Mouse (Mus musculus) heart, embryonic 14.5 days (tissue): ENCODE data around the gene Kcnh8. TPM values are rescaled to one million over a fixed set of nuclear protein-coding genes. Genes with fewer than 3 reads are reported as not detected.

Source experiments
- ATAC-seq: fragments of 200-750 bp; cut with Nextera tagmentation; 2 replicates; pipeline ENCODE4 v1.8.0; 2017; ENCODE audit warnings: low read depth, moderate TSS enrichment; ENCODE audit not compliant: insufficient number of reproducible peaks, insufficient read depth, low FRiP score
- H3K27ac ChIP-seq, 2 experiments: fragments of 200-500 bp in 1 of 2; fragments of 300-500 bp in 1 of 2; sonication (generic) in 1 of 2; replicated peaks in 1 of 2; 2 replicates each; pipeline ENCODE4 v1.5.1; 2012 to 2014; ENCODE audit warnings: low read depth in 2 of 2, low read length in 2 of 2, control low read depth in 1 of 2, mild to moderate bottlenecking in 1 of 2, mixed read lengths in 1 of 2; ENCODE audit not compliant: control insufficient read depth in 1 of 2, insufficient read depth in 1 of 2
- H3K27me3 ChIP-seq: fragments of 300-500 bp; sonication (generic); 2 replicates; pipeline ENCODE4 v1.6.1; 2014; ENCODE audit warnings: mild to moderate bottlenecking, low read length, control low read depth; ENCODE audit not compliant: control insufficient read depth, insufficient read depth
- H3K36me3 ChIP-seq: fragments of 300-500 bp; sonication (generic); 2 replicates; pipeline ENCODE4 v1.6.1; 2014; ENCODE audit warnings: mild to moderate bottlenecking, control low read depth, low read length, mixed read lengths; ENCODE audit not compliant: control insufficient read depth, insufficient read depth
- H3K4me1 ChIP-seq, 2 experiments: fragments of 200-500 bp in 1 of 2; fragments of 300-500 bp in 1 of 2; sonication (generic) in 1 of 2; 2 replicates each; pipeline ENCODE4 v1.6.1; 2012 to 2014; ENCODE audit warnings: low read length in 2 of 2, control low read depth in 1 of 2, mixed read lengths in 1 of 2; ENCODE audit not compliant: control insufficient read depth in 2 of 2, insufficient read depth in 2 of 2
- H3K4me2 ChIP-seq: fragments of 300-500 bp; sonication (generic); 2 replicates; pipeline ENCODE4 v1.6.1; 2014; ENCODE audit warnings: mild to moderate bottlenecking, low read length
- H3K4me3 ChIP-seq, 2 experiments: fragments of 200-500 bp in 1 of 2; fragments of 300-500 bp in 1 of 2; sonication (generic) in 1 of 2; 2 replicates each; pipeline ENCODE4 v1.5.1; 2012 to 2014; ENCODE audit warnings: low read length in 2 of 2, mild to moderate bottlenecking in 2 of 2, control low read depth in 1 of 2, low read depth in 1 of 2, moderate library complexity in 1 of 2; ENCODE audit not compliant: control insufficient read depth in 1 of 2, insufficient read depth in 1 of 2
- H3K9ac ChIP-seq: fragments of 300-500 bp; sonication (generic); 2 replicates; pipeline ENCODE4 v1.6.1; 2014; ENCODE audit warnings: mild to moderate bottlenecking, low read length
- H3K9me3 ChIP-seq: fragments of 300-500 bp; sonication (generic); 2 replicates; pipeline ENCODE4 v1.6.1; 2016; ENCODE audit warnings: low read length, control low read depth; ENCODE audit not compliant: control insufficient read depth
- WGBS: fragments of 180-500 bp; shearing (Covaris S2); extraction: QIAGEN DNeasy Blood & Tissue Kit; methylation state at CpG from one replicate; pipeline ENCODE4 v1.1.7; 2014; 5-methylcytosine and 5-hydroxymethylcytosine counted together
- polyA plus RNA-seq: library from polyadenylated mRNA; unstranded; fragments of >200 nt; fragmentation: Nextera tagmentation; extraction: Ambion mirVana; gene quantifications from 2 replicates; pipeline ENCODE4 v1.2.1, GENCODE M21; 2014

The Kcnh8 gene
- not detected in 2 replicates for polyA plus RNA-seq

GRCm38 (mm10) chr17:52602093-52602780, at the start of gene Kcnh8:
TSS of gene Kcnh8 (plus strand) at chr17:52602709.
- H3K36me3 ChIP-seq, result no peaks in the 10 kb centered on the region
- ATAC-seq, result no peak
- peak within 1 kb of the TSS; percentile 77 for H3K4me2 ChIP-seq
- no peak within 1 kb of the TSS for H3K9ac ChIP-seq
- H3K27ac ChIP-seq, result no peak within 1 kb of the TSS
- H3K4me3 ChIP-seq, result peak within 1 kb of the TSS in 1 of 2 experiments; percentile 45; a peak in 2 of 4 replicates
- H3K27me3 ChIP-seq, result peaks cover 28% of the 10 kb centered on the region
- H3K4me1 ChIP-seq, result peaks cover 3 to 5% of the 10 kb centered on the region in 2 experiments; a peak in 1 of 4 replicates
- no peaks in the 10 kb centered on the region for H3K9me3 ChIP-seq
- 3% methylated on average over 40 of the region's 40 CpGs for WGBS

GRCm38 (mm10) chr17:52559961-52560720, 42.4 kb upstream of the Kcnh8 start:
- Histone ChIP-seq H3K4me2 (no peak overlapping the region), H3K9me3 (no peaks in the 10 kb centered on the region), H3K27ac (no peak overlapping the region), H3K9ac (no peak overlapping the region), H3K27me3 (no peaks in the 10 kb centered on the region), H3K4me3 (no peak overlapping the region), H3K36me3 (no peaks in the 10 kb centered on the region), H3K4me1 (no peaks in the 10 kb centered on the region)
- no peak for ATAC-seq
- WGBS, result 31% methylated on average over 13 of the region's 13 CpGs

GRCm38 (mm10) chr17:52565467-52566155, 36.9 kb upstream of the Kcnh8 start:
- H3K27ac ChIP-seq, result no peak overlapping the region

GRCm38 (mm10) chr17:52569584-52570270, 32.8 kb upstream of the Kcnh8 start:
- Histone ChIP-seq H3K36me3 (no peaks in the 10 kb centered on the region), H3K27ac (no peak overlapping the region), H3K4me3 (no peak overlapping the region), H3K4me1 (no peaks in the 10 kb centered on the region), H3K27me3 (no peaks in the 10 kb centered on the region), H3K9ac (no peak overlapping the region), H3K4me2 (no peak overlapping the region), H3K9me3 (no peaks in the 10 kb centered on the region)
- ATAC-seq, result no peak
- WGBS, result 60% methylated on average over 4 of the region's 4 CpGs

More at GRCm38 (mm10) chr17:52565467-52566155, 36.9 kb upstream of the Kcnh8 start:
- Histone ChIP-seq H3K36me3 (no peaks in the 10 kb centered on the region), H3K27me3 (no peaks in the 10 kb centered on the region), H3K4me2 (no peak overlapping the region), H3K9ac (no peak overlapping the region), H3K4me1 (no peaks in the 10 kb centered on the region), H3K4me3 (no peak overlapping the region), H3K9me3 (no peaks in the 10 kb centered on the region)
- no peak for ATAC-seq
- WGBS, result 46% methylated on average over 4 of the region's 4 CpGs

- H3K27ac ChIP-seq, result no peak overlapping the region
- H3K36me3 ChIP-seq, result no peaks in the 10 kb centered on the region
- H3K4me1 ChIP-seq, result no peaks in the 10 kb centered on the region
- H3K9me3 ChIP-seq, result no peaks in the 10 kb centered on the region
- no peak overlapping the region for H3K9ac ChIP-seq
- WGBS, result 75% methylated on average over 4 of the region's 4 CpGs
- H3K4me2 ChIP-seq, result no peak overlapping the region
- no peak for ATAC-seq
- no peak overlapping the region for H3K4me3 ChIP-seq
- no peaks in the 10 kb centered on the region for H3K27me3 ChIP-seq
These were observed 30.3 kb upstream of the Kcnh8 start for GRCm38 (mm10) chr17:52572229-52572628.

- Histone ChIP-seq H3K4me1 (no peaks in the 10 kb centered on the region), H3K27me3 (no peaks in the 10 kb centered on the region), H3K36me3 (no peaks in the 10 kb centered on the region), H3K27ac (no peak overlapping the region), H3K9me3 (no peaks in the 10 kb centered on the region), H3K9ac (no peak overlapping the region), H3K4me2 (no peak overlapping the region), H3K4me3 (no peak overlapping the region)
- no peak for ATAC-seq
- 62% methylated on average over 5 of the region's 5 CpGs for WGBS
These were observed 10.9 kb upstream of the Kcnh8 start for GRCm38 (mm10) chr17:52591503-52592194.

GRCm38 (mm10) chr17:52599141-52599540, 3.4 kb upstream of the Kcnh8 start:
- no peaks in the 10 kb centered on the region for H3K9me3 ChIP-seq
- H3K4me3 ChIP-seq, result no peak overlapping the region
- no peak for ATAC-seq
- H3K27me3 ChIP-seq, result peaks cover 28% of the 10 kb centered on the region
- no peak overlapping the region for H3K4me2 ChIP-seq
- no peak overlapping the region for H3K27ac ChIP-seq
- 64% methylated on average over 3 of the region's 3 CpGs for WGBS
- H3K4me1 ChIP-seq, result peaks cover 3 to 5% of the 10 kb centered on the region in 2 experiments; a peak in 1 of 4 replicates
- H3K9ac ChIP-seq, result no peak overlapping the region
- H3K36me3 ChIP-seq, result no peaks in the 10 kb centered on the region
